Mouse (Mus musculus) thymus, adult 2 months (tissue): ENCODE results near the gene Jdp2. TPM values are rescaled to one million over a fixed set of nuclear protein-coding genes. Genes with fewer than 3 reads are reported as not detected.

ENCODE experiments used
- DNase-seq: peaks from one replicate; pipeline ENCODE4 v3.0.0; 2021
- H3K27ac ChIP-seq: fragments of 200-500 bp; 2 replicates; pipeline ENCODE4 v1.5.1; 2012; ENCODE audit warnings: low read length, control low read depth; ENCODE audit not compliant: control insufficient read depth, insufficient read depth
- H3K27me3 ChIP-seq: fragments of 200-500 bp; 2 replicates; pipeline ENCODE4 v1.6.1; 2012; ENCODE audit warnings: mild to moderate bottlenecking, low read length, moderate library complexity, mixed read lengths; ENCODE audit not compliant: control insufficient read depth, insufficient read depth
- H3K36me3 ChIP-seq: fragments of 200-500 bp; 2 replicates; pipeline ENCODE4 v1.6.1; 2012; ENCODE audit warnings: mild to moderate bottlenecking, low read length, moderate library complexity; ENCODE audit not compliant: control insufficient read depth, insufficient read depth
- H3K4me1 ChIP-seq: fragments of 200-500 bp; replicated peaks from 2 replicates; pipeline ENCODE4 v1.6.1; 2012; ENCODE audit warnings: low read length; ENCODE audit not compliant: control insufficient read depth, insufficient read depth
- H3K4me3 ChIP-seq: fragments of 200-500 bp; 2 replicates; pipeline ENCODE4 v1.5.1; 2012; ENCODE audit warnings: mild to moderate bottlenecking, low read length, control low read depth, moderate library complexity; ENCODE audit not compliant: control insufficient read depth, insufficient read depth
- CTCF ChIP-seq: fragments of 200-500 bp; IDR thresholded peaks from 2 replicates; pipeline ENCODE4 v1.5.1; 2012; ENCODE audit warnings: mild to moderate bottlenecking, control low read depth, low read length, moderate library complexity, borderline replicate concordance; ENCODE audit not compliant: control insufficient read depth, poor library complexity, insufficient read depth; ENCODE audit errors: extremely low read depth
- POLR2A ChIP-seq: fragments of 200-500 bp; IDR thresholded peaks from 2 replicates; pipeline ENCODE4 v1.6.1; 2012; ENCODE audit warnings: mild to moderate bottlenecking, low read length, control low read depth, moderate library complexity; ENCODE audit not compliant: control insufficient read depth, poor library complexity, insufficient read depth; ENCODE audit errors: extremely low read depth
- WGBS: fragments of 180-500 bp; shearing (Covaris S2); methylation state at CpG from one replicate; pipeline ENCODE4 v1.1.7; 2018; 5-methylcytosine and 5-hydroxymethylcytosine counted together
- polyA plus RNA-seq: library from polyadenylated mRNA; depleted of rRNA; stranded (reverse); fragments of >200 nt; gene quantifications from 2 replicates; pipeline ENCODE4 v1.2.3, GENCODE M21; 2012

The Jdp2 gene
- polyA plus RNA-seq, 1 experiment = 3.5 TPM

DNA sequence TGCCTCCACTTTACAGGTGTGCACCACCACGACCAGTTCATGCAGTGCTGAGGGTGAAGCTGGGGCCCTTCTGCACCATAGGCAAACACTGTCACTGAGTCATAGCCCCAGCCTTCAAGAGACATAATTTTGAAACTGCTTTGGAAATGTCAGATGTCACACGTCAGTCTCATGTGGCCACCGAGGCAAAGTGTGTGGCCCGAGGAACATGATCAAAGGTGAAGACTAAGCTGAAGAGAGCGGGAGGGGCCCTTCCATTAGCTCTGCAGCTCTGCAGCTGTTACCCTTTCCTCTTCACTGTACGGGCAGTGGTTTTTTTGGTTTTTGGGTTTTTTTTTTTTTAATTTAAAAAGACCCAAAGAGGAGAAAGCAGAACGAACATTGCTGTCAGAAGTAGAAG lies 25.8 kb downstream of the Jdp2 start:
- no peak for DNase-seq
- no peak for TF ChIP-seq CTCF

GRCm38 (mm10) chr12:85625852-85626251 lies 27.0 kb downstream of the Jdp2 start:
- Histone ChIP-seq H3K4me1 (peaks cover 44% of the 10 kb centered on the region), H3K36me3 (no peaks in the 10 kb centered on the region), H3K27ac (no peak overlapping the region), H3K27me3 (no peaks in the 10 kb centered on the region), H3K4me3 (no peak overlapping the region)
- no peak for DNase-seq
- 92% methylated on average over 5 of the region's 5 CpGs for WGBS
- TF ChIP-seq CTCF (no peak), POLR2A (no peak)

More for the DNA sequence above, 25.8 kb downstream of the Jdp2 start:
- no peaks in the 10 kb centered on the region for H3K36me3 ChIP-seq
- H3K4me1 ChIP-seq = peaks cover 36% of the 10 kb centered on the region
- peak overlapping the region; percentile 26; the same call in 1 of the 2 replicates for H3K27ac ChIP-seq
- no peak overlapping the region for H3K4me3 ChIP-seq
- H3K27me3 ChIP-seq = no peaks in the 10 kb centered on the region
- WGBS = 5% methylated on average over 7 of the region's 7 CpGs

DNA sequence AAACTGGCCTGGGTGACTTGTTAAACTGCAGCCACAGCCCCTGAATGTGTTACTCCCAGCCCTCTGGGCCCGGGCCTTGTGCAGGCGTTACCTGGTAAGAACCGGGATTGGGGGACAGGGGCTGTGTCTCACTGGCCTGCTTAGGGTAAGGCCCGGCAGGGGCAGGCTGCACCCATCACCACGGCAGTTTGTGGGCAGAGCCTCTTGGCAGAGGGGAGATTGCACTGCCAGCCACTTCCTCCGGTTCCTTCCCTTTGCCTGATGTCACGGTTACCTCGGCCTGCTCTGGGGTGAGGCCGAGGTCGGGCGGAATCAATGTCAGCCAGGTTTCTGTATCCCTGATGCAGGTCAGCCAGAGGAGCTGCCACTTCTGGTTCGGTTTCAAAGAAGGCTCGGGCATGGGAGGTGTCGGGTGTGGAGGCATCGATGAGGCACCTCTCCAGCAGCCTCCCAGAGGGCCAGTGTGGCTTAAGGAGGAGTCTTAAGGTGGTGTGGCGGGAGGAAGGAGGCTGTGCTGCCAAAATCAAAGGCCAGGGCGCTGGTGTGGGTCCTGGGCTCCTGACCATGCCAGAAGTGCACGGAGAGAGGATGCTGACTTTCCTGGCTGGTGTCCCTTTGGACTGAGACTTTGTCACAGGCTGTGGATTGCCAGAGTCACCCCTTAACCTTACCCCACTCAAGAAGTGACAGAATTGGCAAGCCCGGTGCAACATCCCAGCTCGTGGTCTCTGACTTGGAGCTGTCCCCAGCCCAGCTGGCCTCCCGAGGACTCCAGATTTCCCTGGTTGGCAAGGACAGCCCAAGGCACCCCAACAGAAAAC lies 31.0 kb downstream of the Jdp2 start:
- peaks cover 57% of the 10 kb centered on the region for H3K4me1 ChIP-seq
- H3K27me3 ChIP-seq = no peaks in the 10 kb centered on the region
- H3K27ac ChIP-seq = no peak overlapping the region
- DNase-seq = peak; percentile 47
- no peak overlapping the region for H3K4me3 ChIP-seq
- no peak for TF ChIP-seq CTCF
- TF ChIP-seq POLR2A = no peak
- WGBS = 22% methylated on average over 21 of the region's 21 CpGs
- H3K36me3 ChIP-seq = no peaks in the 10 kb centered on the region

- H3K4me3 ChIP-seq = no peak overlapping the region
- H3K27me3 ChIP-seq = no peaks in the 10 kb centered on the region
- no peak for DNase-seq
- WGBS = 44% methylated on average over 4 of the region's 4 CpGs
- peaks cover 51% of the 10 kb centered on the region for H3K4me1 ChIP-seq
- no peaks in the 10 kb centered on the region for H3K36me3 ChIP-seq
- TF ChIP-seq CTCF = no peak
- no peak overlapping the region for H3K27ac ChIP-seq
These were observed 32.4 kb downstream of the Jdp2 start for GRCm38 (mm10) chr12:85631196-85631595.

- DNase-seq = no peak
- Histone ChIP-seq H3K36me3 (no peaks in the 10 kb centered on the region), H3K4me1 (peaks cover 55% of the 10 kb centered on the region), H3K27me3 (no peaks in the 10 kb centered on the region), H3K27ac (peak overlapping the region; percentile 9; the same call in 1 of the 2 replicates), H3K4me3 (no peak overlapping the region)
- 23% methylated on average over 10 of the region's 10 CpGs for WGBS
- TF ChIP-seq POLR2A (no peak), CTCF (no peak)
These were observed 33.5 kb downstream of the Jdp2 start for GRCm38 (mm10) chr12:85632321-85632720.

DNA sequence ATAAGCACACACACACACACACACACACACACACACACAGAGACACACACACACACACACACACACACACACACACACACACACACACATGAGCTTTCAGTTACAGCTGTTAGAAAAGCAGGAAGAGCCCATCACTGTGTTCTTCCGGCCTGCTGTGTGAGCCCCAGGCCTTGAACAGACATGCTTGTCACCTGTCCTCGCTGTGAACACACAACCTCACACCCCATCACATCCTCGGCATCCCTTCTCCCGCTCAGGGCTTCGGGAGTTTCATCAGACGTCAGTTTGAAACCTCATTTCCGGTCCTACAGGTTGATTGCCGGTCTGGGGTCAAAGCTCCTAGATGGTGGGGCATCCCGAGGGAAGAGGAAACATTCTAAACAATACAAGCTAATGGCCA lies 39.1 kb downstream of the Jdp2 start:
- H3K36me3 ChIP-seq = no peaks in the 10 kb centered on the region
- H3K27ac ChIP-seq = peak overlapping the region; percentile 77
- DNase-seq = no peak
- no peak overlapping the region for H3K4me3 ChIP-seq
- no peak for TF ChIP-seq POLR2A
- no peak for TF ChIP-seq CTCF
- no peaks in the 10 kb centered on the region for H3K27me3 ChIP-seq
- peaks cover 49% of the 10 kb centered on the region for H3K4me1 ChIP-seq
- WGBS = 64% methylated on average over 9 of the region's 9 CpGs
